Mouse (Mus musculus) liver, embryonic 14.5 days (tissue): Measurements from ENCODE around the gene Pim2.

Source experiments
- CTCF ChIP-seq: IDR thresholded peaks from 2 replicates; pipeline ENCODE4 v1.5.1; 2016; ENCODE audit warnings: antibody characterized with exemption, low read depth, control low read depth
- EP300 ChIP-seq: IDR thresholded peaks from 2 replicates; pipeline ENCODE4 v1.6.1; 2016; ENCODE audit warnings: antibody characterized with exemption, low read depth

DNA sequence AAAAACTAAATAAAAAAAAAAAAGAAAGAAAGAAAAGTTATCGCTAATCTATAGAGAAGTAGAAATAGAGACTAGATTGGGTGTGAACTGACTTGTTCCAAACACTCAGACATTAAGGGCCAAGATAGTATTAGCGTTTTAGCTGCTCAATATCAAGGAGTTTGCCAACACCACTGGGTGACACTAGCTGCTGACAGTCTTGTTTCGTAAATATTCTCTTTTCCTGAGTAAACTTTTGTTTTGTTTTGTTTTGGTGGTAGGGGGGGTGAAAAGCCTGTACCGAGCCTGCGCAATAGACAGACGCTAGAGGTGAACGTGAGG, 37.3 kb upstream of the Pim2 start:
- no peak for TF ChIP-seq CTCF
- no peak for TF ChIP-seq EP300
